Mouse (Mus musculus) small intestine, adult 2 months (tissue): ENCODE measurements at regions not wholly inside any gene's neighbourhood (a gene's known extent, or its start where the extent isn't known, plus 50 kb on each side); places are given as distances from the start of the nearest gene placed in this dataset.

Source experiments
- H3K27ac ChIP-seq: fragments of 200-500 bp; 2 replicates; pipeline ENCODE4 v1.5.1; 2012; ENCODE audit warnings: low read depth, low read length, control low read depth, inconsistent platforms; ENCODE audit not compliant: insufficient read depth
- H3K27me3 ChIP-seq: fragments of 200-500 bp; 2 replicates; pipeline ENCODE4 v1.6.1; 2012; ENCODE audit warnings: mild to moderate bottlenecking, moderate library complexity, low read length, inconsistent platforms; ENCODE audit not compliant: control insufficient read depth, insufficient read depth
- H3K36me3 ChIP-seq: fragments of 200-500 bp; 2 replicates; pipeline ENCODE4 v1.6.1; 2012; ENCODE audit warnings: mild to moderate bottlenecking, low read length, control low read depth, inconsistent platforms; ENCODE audit not compliant: control insufficient read depth, insufficient read depth
- H3K4me1 ChIP-seq: fragments of 200-500 bp; 2 replicates; pipeline ENCODE4 v1.6.1; 2012; ENCODE audit warnings: low read length, inconsistent platforms, mixed read lengths; ENCODE audit not compliant: control insufficient read depth, insufficient read depth, insufficient read length
- H3K4me3 ChIP-seq: fragments of 200-500 bp; 2 replicates; pipeline ENCODE4 v1.5.1; 2012; ENCODE audit warnings: low read depth, mild to moderate bottlenecking, control low read depth, inconsistent platforms, low read length, moderate library complexity
- CTCF ChIP-seq: fragments of 200-500 bp; IDR thresholded peaks from 2 replicates; pipeline ENCODE4 v1.5.1; 2012; ENCODE audit warnings: low read depth, mild to moderate bottlenecking, control low read depth, inconsistent platforms, low read length, moderate library complexity, mixed read lengths; ENCODE audit not compliant: insufficient replicate concordance, insufficient read length; ENCODE audit errors: extremely low read depth
- POLR2A ChIP-seq: fragments of 200-500 bp; IDR thresholded peaks from 2 replicates; pipeline ENCODE4 v1.6.1; 2012; ENCODE audit warnings: low read depth, mild to moderate bottlenecking, control low read depth, inconsistent platforms, low read length, moderate library complexity
- WGBS: fragments of 180-500 bp; shearing (Covaris S2); methylation state at CpG from one replicate; pipeline ENCODE4 v1.1.7; 2018; 5-methylcytosine and 5-hydroxymethylcytosine counted together

- 89% methylated on average over 3 of the region's 3 CpGs for WGBS
- no peaks in the 10 kb centered on the region for H3K36me3 ChIP-seq
- H3K27ac ChIP-seq, result no peak overlapping the region
- no peaks in the 10 kb centered on the region for H3K4me1 ChIP-seq
- H3K4me3 ChIP-seq, result no peak overlapping the region
- no peaks in the 10 kb centered on the region for H3K27me3 ChIP-seq
- no peak for TF ChIP-seq POLR2A
- no peak for TF ChIP-seq CTCF
Observed at GRCm38 (mm10) chr1:92308537-92308936, 113.0 kb upstream of the Hdac4 start.

- H3K27ac ChIP-seq, result no peak overlapping the region
- H3K4me3 ChIP-seq, result no peak overlapping the region
- no peaks in the 10 kb centered on the region for H3K27me3 ChIP-seq
- 86% methylated on average over 4 of the region's 4 CpGs for WGBS
- no peaks in the 10 kb centered on the region for H3K4me1 ChIP-seq
- TF ChIP-seq POLR2A (no peak), CTCF (no peak)
- H3K36me3 ChIP-seq, result no peaks in the 10 kb centered on the region
Observed at GRCm38 (mm10) chr1:92306042-92306441, 110.5 kb upstream of the Hdac4 start.

GRCm38 (mm10) chr1:92299041-92299440, 103.5 kb upstream of the Hdac4 start:
- 71% methylated on average over 7 of the region's 7 CpGs for WGBS
- Histone ChIP-seq H3K36me3 (no peaks in the 10 kb centered on the region), H3K27ac (no peak overlapping the region), H3K4me3 (no peak overlapping the region), H3K27me3 (no peaks in the 10 kb centered on the region), H3K4me1 (no peaks in the 10 kb centered on the region)
- TF ChIP-seq POLR2A (no peak), CTCF (no peak)

DNA sequence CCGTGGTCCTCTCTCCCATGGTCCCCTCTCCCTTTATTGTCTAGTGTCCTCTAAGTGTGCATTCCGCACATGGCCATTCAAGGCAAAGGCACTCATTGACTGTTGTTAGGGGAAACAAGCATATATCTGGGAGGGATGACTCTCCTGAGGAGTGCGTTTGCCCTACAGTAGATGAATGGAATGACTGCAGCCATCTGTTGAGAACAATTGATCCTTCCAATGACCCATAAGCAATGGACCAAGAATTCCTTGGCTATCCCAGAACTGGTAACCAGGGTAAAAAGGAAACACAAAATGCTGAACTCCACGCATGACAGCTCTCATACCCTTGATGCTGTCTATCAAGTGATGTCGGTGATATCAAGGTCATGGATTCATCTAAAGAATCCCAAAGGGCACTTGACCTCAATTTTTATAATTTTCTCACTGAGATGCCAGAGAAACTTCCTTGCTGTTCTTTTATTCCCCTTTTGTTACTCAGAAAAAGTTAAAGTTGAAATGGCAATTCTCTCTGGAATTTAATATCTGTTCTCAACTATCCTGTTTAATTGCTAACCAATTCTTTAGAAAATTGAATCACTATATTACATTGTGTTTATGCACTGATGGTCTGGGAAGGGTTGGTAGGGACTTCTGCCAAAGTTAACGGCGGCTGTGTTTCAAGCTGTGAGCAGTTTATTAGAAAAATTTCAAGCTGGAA, 97.3 kb upstream of the Hdac4 start:
- Histone ChIP-seq H3K27me3 (no peaks in the 10 kb centered on the region), H3K27ac (no peak overlapping the region), H3K4me1 (no peaks in the 10 kb centered on the region), H3K36me3 (no peaks in the 10 kb centered on the region), H3K4me3 (no peak overlapping the region)
- 87% methylated on average over 7 of the region's 7 CpGs for WGBS
- TF ChIP-seq POLR2A (no peak), CTCF (no peak)

- Histone ChIP-seq H3K4me1 (no peaks in the 10 kb centered on the region), H3K27me3 (no peaks in the 10 kb centered on the region), H3K4me3 (no peak overlapping the region), H3K27ac (no peak overlapping the region), H3K36me3 (no peaks in the 10 kb centered on the region)
- TF ChIP-seq CTCF (no peak), POLR2A (no peak)
- 92% methylated on average over 1 of the region's 1 CpGs for WGBS
Observed at GRCm38 (mm10) chr1:92286966-92287342, 91.5 kb upstream of the Hdac4 start.

DNA sequence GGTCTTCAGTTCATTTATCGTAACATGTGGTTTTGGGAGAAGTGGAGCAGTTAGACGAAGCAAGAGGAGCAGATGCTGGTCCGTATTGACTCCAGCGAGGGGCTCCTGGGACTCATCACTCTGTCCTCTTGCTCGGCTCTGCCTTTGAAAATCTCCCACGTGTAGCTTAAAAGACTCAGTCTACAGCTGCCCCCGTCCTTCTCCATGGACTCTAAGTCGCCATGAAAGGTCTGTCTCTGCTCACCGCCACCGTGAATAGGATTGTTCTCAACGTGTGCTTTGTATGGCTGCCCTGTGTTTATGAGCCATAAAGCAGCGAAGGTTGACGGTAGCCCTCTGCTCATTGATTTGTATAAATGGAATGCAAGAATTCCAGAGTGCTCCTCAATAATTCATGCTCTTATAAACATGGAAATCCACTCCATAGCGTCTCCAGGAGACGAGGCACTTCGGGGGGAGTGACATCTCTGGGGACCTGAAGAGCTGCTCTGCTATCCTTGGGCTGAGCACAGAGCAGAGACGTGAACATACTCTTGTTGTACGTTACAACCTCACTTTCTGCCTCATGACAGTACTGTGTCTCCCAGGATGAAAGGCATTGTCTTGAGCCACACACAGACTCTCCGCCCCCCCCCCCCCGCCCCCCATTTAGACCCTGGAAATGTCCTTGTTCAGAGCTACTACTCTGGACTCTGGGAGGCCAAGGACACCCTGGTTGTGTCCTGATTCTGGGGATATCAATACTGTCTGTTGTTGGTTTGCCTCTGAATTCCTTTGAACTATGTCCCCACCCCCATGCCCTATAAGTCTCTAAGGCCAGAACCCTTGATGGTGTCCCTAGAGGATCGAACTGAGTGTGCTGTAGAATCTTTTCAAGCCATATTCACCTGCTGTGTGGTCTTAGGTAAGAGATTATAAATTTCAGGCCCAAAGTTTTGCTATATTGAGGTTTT, 90.8 kb upstream of the Hdac4 start:
- no peak overlapping the region for H3K4me3 ChIP-seq
- no peaks in the 10 kb centered on the region for H3K36me3 ChIP-seq
- no peaks in the 10 kb centered on the region for H3K4me1 ChIP-seq
- TF ChIP-seq CTCF (no peak), POLR2A (no peak)
- 53% methylated on average over 21 of the region's 21 CpGs for WGBS
- H3K27ac ChIP-seq, result no peak overlapping the region
- H3K27me3 ChIP-seq, result no peaks in the 10 kb centered on the region

GRCm38 (mm10) chr1:92284155-92284554, 88.7 kb upstream of the Hdac4 start:
- Histone ChIP-seq H3K27ac (no peak overlapping the region), H3K36me3 (no peaks in the 10 kb centered on the region), H3K4me1 (no peaks in the 10 kb centered on the region), H3K4me3 (no peak overlapping the region), H3K27me3 (no peaks in the 10 kb centered on the region)
- no peak for TF ChIP-seq CTCF
- 29% methylated on average over 4 of the region's 4 CpGs for WGBS
